8 mouse cellular contexts compared by ENCODE assay signal in the genomic region with DNA sequence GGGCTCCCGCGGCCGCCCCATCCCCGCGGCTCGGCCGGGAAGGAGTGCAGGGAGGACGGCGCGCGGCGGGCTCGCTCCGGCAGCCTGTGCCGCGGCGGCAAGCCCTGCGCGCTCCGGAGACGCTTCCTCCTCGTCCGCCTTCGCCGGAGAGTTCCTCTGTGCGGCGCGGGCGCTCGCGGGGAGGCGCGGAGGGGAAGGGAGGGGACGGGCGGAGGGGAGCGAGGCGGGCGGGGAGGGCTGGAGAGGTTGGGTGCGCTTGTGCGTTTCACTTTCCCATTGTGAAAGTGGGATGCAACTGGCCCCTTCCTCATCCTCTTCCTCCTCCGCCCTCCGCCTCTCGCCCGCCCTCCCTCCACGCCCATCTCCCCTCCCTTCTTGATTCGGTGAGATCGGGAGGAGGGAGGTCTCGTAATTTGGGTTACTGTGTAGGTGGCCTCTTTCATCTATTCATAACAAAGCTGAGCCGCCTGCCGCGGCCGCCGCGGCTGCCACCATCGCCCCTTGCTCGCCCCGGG. TPM values are rescaled to one million over a fixed set of nuclear protein-coding genes. Genes with fewer than 3 reads are reported as not detected.
DNase-seq lines count a peak whose midpoint lies in the region; ATAC-seq lines count a peak whose summit lies in the region.

A gene (minus strand): TSS at position 145 of the 515 bp plus-strand sequence.

- H3K27me3 ChIP-seq in erythroblast, embryonic 14.5 days (ENCODE audit: control insufficient read depth), result peaks cover 77% of the 10 kb centered on the region

- intact Hi-C loops in heart, postnatal 36 days (cut with DNase I), result loop anchor here (5.0 kb wide), 1 partner anchor 247 kb away; no protein-coding TSS in a partner anchor

- DNase-seq in ZHBTc4 (ENCODE audit: low read depth, low spot score), result peak; percentile 74
- peak; percentile 58 to 60 for DNase-seq in heart, postnatal 36 days
- peak; percentile 59 to 63 for DNase-seq in layer of hippocampus, postnatal 25 days (ENCODE audit: extremely low spot score in 1 of 2, low spot score in 1 of 2)
- peak; percentile 64 for DNase-seq in lung, postnatal 10 days
- peak; percentile 27 for DNase-seq in ovary, postnatal 10 days (ENCODE audit: low spot score)
- peak; percentile 45 to 65 for DNase-seq in thymus, postnatal 10 days (ENCODE audit: low spot score in 2 of 2)

- H3K36me3 ChIP-seq in erythroblast, embryonic 14.5 days (ENCODE audit: control insufficient read depth), result no peaks in the 10 kb centered on the region

- ATAC-seq in CD4-positive, CD25-positive, alpha-beta regulatory T cell, adult 4 months, result peak; percentile 68

- peaks cover 8% of the 10 kb centered on the region; the same call in 1 of the 2 replicates for H3K9me3 ChIP-seq in erythroblast, embryonic 14.5 days (ENCODE audit: control insufficient read depth, low read length)

- peaks cover 53% of the 10 kb centered on the region for H3K4me1 ChIP-seq in erythroblast, embryonic 14.5 days (ENCODE audit: control insufficient read depth)

- peak within 1 kb of the TSS; percentile 66 for H3K4me3 ChIP-seq in erythroblast, embryonic 14.5 days (replicated peaks)

RNA-seq across cellular contexts. Expression of the gene that starts here (rescaled TPM):
- polyA plus RNA-seq in CD4-positive, CD25-positive, alpha-beta regulatory T cell, adult 4 months (2017; shearing (Covaris generic)), result 10 to 100 TPM; 23.6 to 29.0 TPM
- 0.05 and 0.08 TPM in 2 replicates for polyA plus RNA-seq in erythroblast, embryonic 14.5 days (2012)
- 1 to 10 TPM; 2.0 to 3.0 TPM for total RNA-seq in heart, postnatal 36 days (2021)
- 10 to 100 TPM; 29.3 to 32.1 TPM for total RNA-seq in layer of hippocampus, postnatal 25 days (2021)

Comparison
In these comparisons a context has a peak if more than half of its experiments do, and no peak if none do; other contexts are left out.
1. Peak in every context shown above with its lines: DNase-seq, ATAC-seq and H3K4me3 ChIP-seq.
2. RNA of the gene that starts here (total RNA-seq): 29.3 to 32.1 TPM in layer of hippocampus, postnatal 25 days; 2.0 to 3.0 TPM in heart, postnatal 36 days; every median in the first group is over 4 times any median in the second.
3. RNA of the gene that starts here (polyA plus RNA-seq): 23.6 to 29.0 TPM in CD4-positive, CD25-positive, alpha-beta regulatory T cell, adult 4 months; 0.05 to 0.08 TPM in erythroblast, embryonic 14.5 days; every median in the first group is over 10 times any median in the second.